Mouse (Mus musculus): ENCODE data around the gene Arhgap42.

Arhgap42 gene

GRCm38 (mm10) chr9:9208205-9208604 is 30.7 kb downstream of the Arhgap42 start:
- no peak for DNase-seq

- no peak for DNase-seq
Observed at GRCm38 (mm10) chr9:9207251-9207650, 31.6 kb downstream of the Arhgap42 start.

GRCm38 (mm10) chr9:9200827-9201388 is 38.0 kb downstream of the Arhgap42 start:
- DNase-seq: no peak

- DNase-seq: no peak
Observed at GRCm38 (mm10) chr9:9199170-9199841, 39.6 kb downstream of the Arhgap42 start.

- no peak for DNase-seq
Observed at GRCm38 (mm10) chr9:9198645-9199044, 40.3 kb downstream of the Arhgap42 start.

GRCm38 (mm10) chr9:9196046-9196445 is 42.9 kb downstream of the Arhgap42 start:
- DNase-seq: no peak

- DNase-seq: no peak
Observed at GRCm38 (mm10) chr9:9194496-9194895, 44.4 kb downstream of the Arhgap42 start.

GRCm38 (mm10) chr9:9192716-9193115 is 46.2 kb downstream of the Arhgap42 start:
- no peak for DNase-seq

- DNase-seq: no peak
Observed at GRCm38 (mm10) chr9:9190835-9191234, 48.1 kb downstream of the Arhgap42 start.

GRCm38 (mm10) chr9:9188167-9188566 is 50.7 kb downstream of the Arhgap42 start:
- DNase-seq: no peak

GRCm38 (mm10) chr9:9177745-9178144 is 61.2 kb downstream of the Arhgap42 start:
- no peak for DNase-seq

- DNase-seq: no peak
Observed at GRCm38 (mm10) chr9:9174924-9175323, 64.0 kb downstream of the Arhgap42 start.

- no peak for DNase-seq
Observed at GRCm38 (mm10) chr9:9174206-9174605, 64.7 kb downstream of the Arhgap42 start.

GRCm38 (mm10) chr9:9173091-9173490 is 65.8 kb downstream of the Arhgap42 start:
- DNase-seq: no peak

GRCm38 (mm10) chr9:9171146-9171816 is 67.6 kb downstream of the Arhgap42 start:
- no peak for DNase-seq

- no peak for DNase-seq
Observed at GRCm38 (mm10) chr9:9165641-9166063, 73.2 kb downstream of the Arhgap42 start.

- DNase-seq: no peak
Observed at GRCm38 (mm10) chr9:9160736-9161135, 78.2 kb downstream of the Arhgap42 start.

GRCm38 (mm10) chr9:9158241-9158640 is 80.7 kb downstream of the Arhgap42 start:
- DNase-seq: no peak

GRCm38 (mm10) chr9:9157425-9157824 is 81.5 kb downstream of the Arhgap42 start:
- DNase-seq: no peak

- no peak for DNase-seq
Observed at GRCm38 (mm10) chr9:9154636-9155035, 84.3 kb downstream of the Arhgap42 start.

GRCm38 (mm10) chr9:9144301-9145121 is 94.4 kb downstream of the Arhgap42 start:
- no peak for DNase-seq

GRCm38 (mm10) chr9:9143102-9143501 is 95.8 kb downstream of the Arhgap42 start:
- DNase-seq: no peak

- DNase-seq: no peak
Observed at GRCm38 (mm10) chr9:9142561-9142960, 96.3 kb downstream of the Arhgap42 start.

Measured in layer of hippocampus, adult 9-11 months (tissue).